Mouse (Mus musculus): Measurements from ENCODE around the gene Camta1.

- TF ChIP-seq CTCF (IDR thresholded peaks at IDR 0.05; ENCODE audit: borderline replicate concordance, control insufficient read depth, extremely low read depth, insufficient read depth, low read length, poor library complexity), result no peak
- no peak for TF ChIP-seq POLR2A (IDR thresholded peaks at IDR 0.05; ENCODE audit: control insufficient read depth, extremely low read depth, insufficient read depth, low read length, poor library complexity)
Observed at GRCm38 (mm10) chr4:151422922-151423321, 438.8 kb downstream of the Camta1 start.
